Mouse (Mus musculus): ENCODE results near the gene Mical2. TPM values are rescaled to one million over a fixed set of nuclear protein-coding genes. Genes with fewer than 3 reads are reported as not detected.

The Mical2 gene
- total RNA-seq (2021): 10 to 100 TPM; 10.6 to 14.3 TPM
- 3.8 and 4.1 TPM in 2 replicates for polyA plus RNA-seq (2012; rRNA removed)
- long read RNA-seq, full-length matches to known transcripts: 1 of 3 reads
- long read RNA-seq, partial matches to known transcripts: 0 of 3 reads
- long read RNA-seq, other reads (novel, unspliced or antisense): 2 of 3 reads

DNA sequence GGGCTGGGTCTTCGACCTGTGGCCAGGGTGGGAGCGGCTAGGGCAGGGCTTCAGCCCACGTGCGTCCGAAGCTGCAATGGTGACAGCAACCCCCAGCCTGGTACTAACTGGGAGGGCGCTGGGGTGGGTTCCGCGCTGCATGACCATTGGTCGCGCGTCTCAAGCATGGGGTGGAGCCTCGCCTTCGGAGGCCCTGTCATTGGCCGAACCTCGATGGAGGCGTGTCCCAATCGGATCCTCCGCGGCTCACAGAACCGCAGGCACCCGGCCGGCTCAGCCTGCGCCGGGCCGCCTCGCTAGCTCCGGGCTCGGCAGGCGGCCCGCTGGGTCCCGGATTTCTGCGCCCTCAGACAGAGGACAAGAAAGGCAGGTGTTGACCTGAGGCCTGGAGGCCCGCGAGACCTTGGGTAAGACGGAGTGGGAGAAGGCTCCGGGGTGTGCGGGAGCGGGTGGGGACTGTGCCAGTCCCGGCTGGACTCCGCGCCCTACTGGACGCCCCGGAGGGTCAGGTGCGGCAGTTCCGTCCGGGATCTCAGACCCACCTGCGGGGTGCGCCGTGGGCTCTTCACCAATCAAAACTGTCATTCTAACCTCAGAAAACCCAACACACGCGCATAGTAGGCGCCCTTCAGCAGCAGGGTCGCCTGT lies at the start of gene Mical2:
TSS of gene Mical2 (plus strand) at position 242 of the 648 bp plus-strand sequence.
- peak; percentile 94 for DNase-seq

- no peak for DNase-seq
Observed at GRCm38 (mm10) chr7:112176627-112177026, 49.0 kb upstream of the Mical2 start.

- peak; percentile 82 for DNase-seq
Observed at GRCm38 (mm10) chr7:112180235-112180705, 45.4 kb upstream of the Mical2 start.

GRCm38 (mm10) chr7:112183258-112183841 lies 42.3 kb upstream of the Mical2 start:
- peak; percentile 85 for DNase-seq

GRCm38 (mm10) chr7:112184519-112185225 lies 41.0 kb upstream of the Mical2 start:
- DNase-seq: no peak

- peak; percentile 83 for DNase-seq
Observed at GRCm38 (mm10) chr7:112185226-112185745, 40.4 kb upstream of the Mical2 start.

GRCm38 (mm10) chr7:112186871-112187270 lies 38.8 kb upstream of the Mical2 start:
- DNase-seq: no peak

DNA sequence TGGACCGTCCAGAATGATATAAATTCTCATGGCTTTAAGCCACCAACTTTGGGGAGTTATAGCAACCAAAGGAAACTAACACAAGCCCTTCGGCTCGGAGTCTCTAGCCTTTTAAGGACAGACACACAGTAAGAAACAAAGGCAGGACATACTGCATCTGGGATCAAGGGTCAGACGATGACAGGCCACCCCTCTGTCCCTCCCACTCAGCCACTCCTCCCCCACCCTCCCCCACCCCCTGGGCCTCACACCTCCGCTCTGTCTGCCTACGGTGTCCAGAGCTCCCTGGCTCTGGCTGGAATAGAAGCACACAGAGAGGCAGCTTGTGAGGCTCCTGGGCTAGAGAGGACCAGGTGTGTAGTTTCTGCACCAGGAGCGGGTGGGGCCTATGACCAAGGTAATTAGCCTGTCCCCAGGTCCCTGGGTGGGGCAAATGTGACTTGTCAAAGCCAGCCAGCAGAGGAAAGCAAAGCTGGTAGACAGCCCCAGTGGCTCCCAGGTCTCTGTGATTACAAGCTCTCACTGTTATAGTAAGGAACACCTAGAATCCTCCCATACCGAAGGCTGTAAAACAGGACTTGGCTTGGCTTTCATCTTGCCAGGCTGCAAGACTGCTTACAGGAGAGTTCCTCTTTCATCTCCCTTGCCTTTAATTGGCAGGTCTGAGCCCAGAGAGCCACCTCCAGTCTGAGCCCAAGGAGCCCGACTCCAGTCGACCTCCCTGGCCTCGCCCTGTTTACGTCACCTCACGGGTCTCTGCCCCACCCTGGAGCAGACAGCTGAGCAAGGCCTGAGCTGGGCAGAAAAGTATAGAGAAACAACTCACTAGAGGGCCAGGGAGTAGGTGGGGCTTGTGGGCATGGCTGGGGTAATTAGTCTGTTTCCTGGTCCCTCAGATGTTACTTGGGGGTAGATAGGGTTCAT lies 37.9 kb upstream of the Mical2 start:
- no peak for DNase-seq

DNA sequence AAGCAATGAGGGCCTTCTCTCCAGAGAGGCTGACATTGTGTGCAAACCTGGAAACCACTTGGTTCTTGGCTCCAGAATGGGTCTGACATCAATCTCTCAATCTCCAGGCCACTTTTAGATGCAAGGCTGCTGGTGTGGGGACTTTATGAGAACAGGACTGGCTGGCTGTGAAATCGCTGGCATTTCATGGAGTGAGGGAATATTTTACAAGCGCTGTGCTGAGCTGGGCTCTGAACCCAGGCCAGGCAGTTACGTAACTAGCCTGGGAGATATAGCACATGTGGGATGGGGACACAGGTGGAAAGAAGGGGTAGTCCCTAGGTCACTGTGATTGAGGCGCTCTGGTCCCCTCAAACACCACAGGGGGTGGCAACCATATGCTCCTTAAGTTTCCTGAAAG lies 33.4 kb upstream of the Mical2 start:
- no peak for DNase-seq

DNA sequence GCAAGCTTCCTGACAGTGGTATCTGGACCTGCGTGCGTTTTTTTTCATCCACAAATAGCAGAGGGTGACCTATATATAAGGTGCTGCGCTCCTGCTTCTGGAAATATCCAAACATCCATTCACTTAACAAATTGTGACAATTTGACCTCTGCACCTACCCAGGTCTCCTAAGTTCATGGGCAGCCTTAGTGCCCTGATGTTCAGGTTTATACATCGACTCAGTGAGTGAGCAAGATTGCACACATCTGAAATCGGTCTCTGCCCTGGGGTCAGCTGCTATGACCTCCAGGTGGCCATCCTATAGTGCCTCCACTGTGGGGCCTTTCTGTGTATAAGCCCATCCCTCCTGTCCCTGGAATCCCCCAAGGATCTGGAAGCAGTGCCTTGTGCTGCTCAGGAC lies 32.9 kb upstream of the Mical2 start:
- no peak for DNase-seq

DNA sequence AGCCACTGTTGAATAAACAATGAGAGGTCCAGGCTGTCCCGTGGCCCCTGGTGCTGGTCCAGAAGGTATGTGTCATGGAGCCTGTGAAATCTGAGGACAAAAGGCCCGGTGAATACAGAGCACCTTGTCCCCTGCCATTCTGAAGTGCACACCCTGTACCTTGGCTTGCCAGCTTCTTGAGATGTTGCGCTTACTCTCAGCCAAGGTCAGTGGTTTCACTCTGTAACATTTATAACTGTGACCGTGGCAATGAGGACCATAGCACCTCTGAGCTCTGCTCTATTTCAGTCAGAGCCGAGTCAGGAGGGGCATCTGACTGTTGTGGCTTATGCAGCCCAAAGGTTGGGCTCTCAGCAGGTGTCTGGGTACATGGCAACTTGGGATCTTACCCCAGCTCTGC lies 31.4 kb upstream of the Mical2 start:
- no peak for DNase-seq

DNA sequence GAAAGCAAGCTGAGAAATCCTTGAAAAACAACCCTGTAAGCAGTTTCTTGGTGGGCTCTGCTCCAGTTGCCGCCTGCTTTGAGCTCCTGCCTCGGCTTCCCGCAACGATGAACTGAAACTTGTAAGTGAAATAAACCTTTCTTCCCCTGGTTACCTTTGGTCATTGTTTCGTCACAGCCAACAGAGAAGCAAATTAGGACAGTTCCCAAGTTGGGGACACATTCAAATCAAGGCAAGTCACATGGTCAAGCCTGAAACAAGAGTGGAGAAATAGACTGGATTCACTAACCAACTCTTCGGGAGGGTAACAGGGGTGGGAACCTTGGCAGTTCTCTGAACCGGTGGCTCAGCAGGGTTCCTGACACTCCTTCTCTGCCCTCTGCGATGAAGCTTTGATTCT lies 28.2 kb upstream of the Mical2 start:
- DNase-seq: no peak

- DNase-seq: no peak
Observed at GRCm38 (mm10) chr7:112199343-112199742, 26.3 kb upstream of the Mical2 start.

- no peak for DNase-seq
Observed at GRCm38 (mm10) chr7:112200761-112201160, 24.9 kb upstream of the Mical2 start.

DNA sequence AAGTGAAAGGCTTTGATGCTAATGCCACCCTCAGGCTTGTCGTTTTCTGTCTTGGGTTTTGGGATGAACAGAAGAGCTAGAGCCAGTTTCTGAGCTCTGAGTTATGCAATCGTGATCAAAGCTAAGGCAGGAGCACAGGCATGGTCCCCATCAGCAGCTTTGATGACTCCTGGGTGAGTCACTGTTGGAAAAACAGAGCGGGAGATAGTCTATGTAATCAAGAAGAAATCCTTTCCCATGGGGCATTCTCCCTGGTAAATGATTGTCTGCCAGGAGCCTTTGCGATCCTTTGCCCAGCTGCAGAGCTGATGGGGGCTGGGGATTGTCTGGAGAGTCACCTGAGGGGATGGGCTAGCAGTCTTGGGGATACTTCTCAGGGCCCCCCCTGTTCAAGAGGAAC lies 23.5 kb upstream of the Mical2 start:
- peak; percentile 81 for DNase-seq

DNA sequence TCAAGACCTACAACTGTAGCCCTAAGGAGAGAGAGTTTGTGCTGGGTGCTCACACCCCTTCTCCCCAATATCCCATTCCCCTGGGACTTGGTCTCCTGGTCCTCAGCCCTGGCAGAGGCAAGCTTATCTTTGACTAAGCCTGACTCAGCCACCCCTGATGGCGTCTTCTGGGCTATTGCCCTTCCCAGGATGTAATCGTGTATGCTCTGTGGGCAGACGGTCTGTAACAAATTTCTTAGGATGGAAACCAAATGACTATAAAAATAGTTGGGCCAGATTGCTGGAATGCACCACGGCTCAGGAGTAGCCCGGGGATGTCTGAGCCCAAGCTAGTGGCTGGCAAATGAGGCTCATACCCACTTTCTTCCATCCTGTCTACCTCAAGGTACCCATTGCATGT lies 22.8 kb upstream of the Mical2 start:
- no peak for DNase-seq

DNA sequence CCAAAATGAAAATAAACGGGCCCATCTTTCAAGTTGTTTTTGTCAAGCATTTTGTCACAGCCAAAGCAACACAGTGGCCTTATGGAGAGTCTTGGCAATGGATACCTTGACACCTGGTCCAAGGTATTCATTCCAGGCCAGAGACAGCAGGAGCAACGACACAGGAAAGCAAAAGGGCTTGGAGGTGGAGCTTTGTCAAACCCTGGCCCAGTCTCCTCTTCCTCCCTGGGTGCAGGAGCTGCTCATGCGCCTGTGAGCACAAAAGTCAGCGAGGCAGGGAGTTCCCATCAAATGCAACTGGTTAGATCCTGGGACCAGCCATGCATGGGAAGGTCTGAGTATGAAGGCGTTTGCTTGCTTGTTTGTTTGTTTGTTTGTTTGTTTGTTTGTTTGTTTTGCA lies 21.7 kb upstream of the Mical2 start:
- DNase-seq: no peak

DNA sequence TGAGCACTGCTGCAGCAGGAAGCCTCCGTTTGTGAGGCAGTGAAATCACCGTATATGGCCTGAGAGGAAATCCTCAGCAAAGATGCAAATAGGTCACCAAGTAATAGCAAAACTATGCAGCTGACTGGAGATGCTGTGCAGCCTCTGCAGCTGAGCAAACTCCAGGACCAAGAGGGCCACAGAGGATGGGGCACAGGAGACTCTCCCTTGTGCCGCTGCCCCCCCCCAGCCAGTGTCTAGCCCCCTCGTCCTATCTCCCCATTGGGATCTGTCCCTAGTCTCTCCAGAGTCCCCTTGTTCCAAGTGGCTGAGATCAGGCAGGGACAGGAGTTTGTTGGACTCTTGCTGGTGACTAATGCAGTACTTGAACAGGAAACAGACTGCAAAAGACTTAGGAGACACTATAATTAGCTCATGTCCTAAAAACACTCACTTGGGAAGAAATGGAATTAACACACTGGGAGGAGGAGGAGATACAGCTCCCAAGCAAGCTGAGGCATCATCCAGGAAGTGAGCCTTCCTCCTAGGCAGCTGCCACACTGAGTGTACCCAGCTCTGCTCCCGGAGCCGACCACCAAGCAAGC lies 21.2 kb upstream of the Mical2 start:
- DNase-seq: no peak

GRCm38 (mm10) chr7:112205513-112205912 lies 20.1 kb upstream of the Mical2 start:
- no peak for DNase-seq

- no peak for DNase-seq
Observed at GRCm38 (mm10) chr7:112207717-112208116, 17.9 kb upstream of the Mical2 start.

All from adrenal gland, adult 2 months (tissue).